11 mouse cellular contexts compared by ENCODE assay signal in the genomic region with DNA sequence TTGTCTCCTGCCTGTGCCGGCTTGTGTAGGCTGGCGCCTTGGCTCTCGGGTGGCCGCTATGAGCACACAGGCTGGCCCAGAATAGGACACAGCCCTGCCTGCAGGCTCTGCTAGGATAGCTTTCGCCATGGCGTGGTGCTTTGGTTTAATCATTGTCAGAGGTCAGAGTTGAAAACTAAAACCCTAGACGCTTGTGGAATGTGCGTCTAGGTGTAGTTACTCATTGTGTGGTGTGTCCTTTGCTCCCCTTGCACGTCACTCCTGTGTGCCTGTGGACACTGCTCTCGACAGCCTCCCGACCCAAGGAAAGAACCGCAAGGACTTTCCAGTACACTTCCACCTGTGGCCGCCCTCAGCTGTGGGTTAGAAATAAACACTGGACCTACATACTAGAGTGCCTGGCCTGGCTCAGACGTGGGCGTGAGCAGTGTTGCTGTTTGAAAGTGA. TPM values are rescaled to one million over a fixed set of nuclear protein-coding genes. Genes with fewer than 3 reads are reported as not detected.
A peak's percentile ranks its signal among the peaks of the same experiment; 100 is the strongest.
DNase-seq lines count a peak whose midpoint lies in the region; ATAC-seq and TF ChIP-seq lines count a peak whose summit lies in the region.
"Had no signal": no experiment of that assay in that cellular context is flagged by ENCODE, and none has a peak within 500 bp of the region (broad histone marks: within the 10 kb centered on the region; RNA-seq: fewer than 3 reads in every experiment).

No protein-coding gene starts in this region.

- H3K27ac ChIP-seq in heart, embryonic 13.5 days (replicated peaks) = peak overlapping the region; percentile 68
- peak overlapping the region; percentile 60 for H3K27ac ChIP-seq in lung, postnatal 0 days (ENCODE audit: low read length)
- H3K27ac ChIP-seq in hindbrain, embryonic 10.5 days = no peak overlapping the region
- H3K27ac ChIP-seq: hindbrain, embryonic 13.5 days; midbrain, embryonic 12.5 days had no signal

- TF ChIP-seq CTCF in lung, postnatal 0 days (IDR thresholded peaks at IDR 0.05) = peak; percentile 8; the same call in 1 of the 2 replicates

- peak; percentile 58; the same call in 1 of the 2 replicates for ATAC-seq in frontal cortex, adult (ENCODE audit: low TSS enrichment)
- ATAC-seq in heart, embryonic 13.5 days (ENCODE audit: extremely low read depth, insufficient number of reproducible peaks, low FRiP score, low TSS enrichment) = no peak
- peak; percentile 90 for ATAC-seq in lung, postnatal 0 days
- no peak for ATAC-seq in megakaryocyte-erythroid progenitor cell, adult 5-6 weeks (replicated peaks; ENCODE audit: low FRiP score, low TSS enrichment, poor library complexity, severe bottlenecking)

- WGBS in heart, embryonic 13.5 days = 57% methylated on average over 15 of the region's 15 CpGs
- 63% methylated on average over 15 of the region's 15 CpGs for WGBS in lung, postnatal 0 days
- 85% methylated on average over 15 of the region's 15 CpGs for WGBS in hindbrain, embryonic 10.5 days

- no peak overlapping the region for H3K9ac ChIP-seq in heart, embryonic 13.5 days
- no peak overlapping the region for H3K9ac ChIP-seq in lung, postnatal 0 days (replicated peaks; ENCODE audit: low read depth)
- H3K9ac ChIP-seq: hindbrain, embryonic 13.5 days; midbrain, embryonic 12.5 days had no signal

- no peaks in the 10 kb centered on the region for H3K27me3 ChIP-seq in heart, embryonic 13.5 days (replicated peaks)
- H3K27me3 ChIP-seq in lung, postnatal 0 days (replicated peaks; ENCODE audit: insufficient read depth, low read length) = no peaks in the 10 kb centered on the region
- no peaks in the 10 kb centered on the region for H3K27me3 ChIP-seq in hindbrain, embryonic 10.5 days (ENCODE audit: insufficient read depth, poor library complexity, severe bottlenecking)
- H3K27me3 ChIP-seq: hindbrain, embryonic 13.5 days; midbrain, embryonic 12.5 days had no signal

- H3K9me3 ChIP-seq in heart, embryonic 13.5 days = 0 out of 2 replicates have a peak, but pooled peaks cover 4% of the 10 kb centered on the region
- H3K9me3 ChIP-seq in lung, postnatal 0 days (ENCODE audit: low read length) = no peaks in the 10 kb centered on the region
- H3K9me3 ChIP-seq in hindbrain, embryonic 10.5 days = no peaks in the 10 kb centered on the region

- DNase-seq in frontal cortex, postnatal 14 days (ENCODE audit: low spot score in 2 of 2) = no peak
- peak; percentile 75 for DNase-seq in kidney, postnatal 10 days
- DNase-seq in lung, postnatal 0 days (ENCODE audit: low spot score) = peak; percentile 83
- DNase-seq in hindbrain, embryonic 10.5 days (ENCODE audit: low spot score) = no peak
- DNase-seq in c-Kit-positive CD71-positive TER-119-positive erythroid progenitor cells, embryonic 14.5 days (ENCODE audit: low spot score) = no peak
- DNase-seq: B cell, adult 2 months had no signal

- peak overlapping the region; percentile 12; the same call in 1 of the 2 replicates for H3K4me2 ChIP-seq in heart, embryonic 13.5 days
- H3K4me2 ChIP-seq in lung, postnatal 0 days (replicated peaks; ENCODE audit: low read depth, low read length) = no peak overlapping the region
- H3K4me2 ChIP-seq: hindbrain, embryonic 13.5 days; midbrain, embryonic 12.5 days had no signal

- no peak overlapping the region for H3K4me3 ChIP-seq in heart, embryonic 13.5 days
- H3K4me3 ChIP-seq in lung, postnatal 0 days (ENCODE audit: low read depth, low read length) = no peak overlapping the region
- no peak overlapping the region for H3K4me3 ChIP-seq in hindbrain, embryonic 10.5 days
- H3K4me3 ChIP-seq: hindbrain, embryonic 13.5 days; midbrain, embryonic 12.5 days had no signal

- peaks cover 44% of the 10 kb centered on the region for H3K4me1 ChIP-seq in heart, embryonic 13.5 days
- peaks cover 11% of the 10 kb centered on the region; the same call in 1 of the 2 replicates for H3K4me1 ChIP-seq in lung, postnatal 0 days (ENCODE audit: insufficient read depth, low read depth, low read length)
- no peaks in the 10 kb centered on the region for H3K4me1 ChIP-seq in hindbrain, embryonic 10.5 days (replicated peaks)
- H3K4me1 ChIP-seq: midbrain, embryonic 12.5 days had no signal

- TF ChIP-seq EP300 in lung, postnatal 0 days (IDR thresholded peaks at IDR 0.05) = peak; percentile 66

- H3K36me3 ChIP-seq in heart, embryonic 13.5 days = peaks cover 29% of the 10 kb centered on the region
- H3K36me3 ChIP-seq in lung, postnatal 0 days (ENCODE audit: insufficient read depth, low read length) = peaks cover 6% of the 10 kb centered on the region; the same call in 1 of the 2 replicates
- peaks cover 60% of the 10 kb centered on the region for H3K36me3 ChIP-seq in hindbrain, embryonic 10.5 days

RNA-seq across cellular contexts. Expression of a gene that starts 53.9 kb away (rescaled TPM):
- polyA plus RNA-seq in heart, embryonic 13.5 days (2015; fragmentation: Nextera tagmentation; extraction: Ambion mirVana) = 12.5 and 12.8 TPM in 2 replicates
- 15.4 and 17.6 TPM in 2 replicates for polyA plus RNA-seq in lung, postnatal 0 days (2015; fragmentation: Nextera tagmentation; extraction: Ambion mirVana)
- polyA plus RNA-seq in hindbrain, embryonic 10.5 days (2016; fragmentation: Nextera tagmentation; extraction: Ambion mirVana) = 13.1 and 14.9 TPM in 2 replicates
- 15.5 and 19.5 TPM in 2 replicates for total RNA-seq in megakaryocyte-erythroid progenitor cell, adult 5-6 weeks (2014; fragmentation: Nextera tagmentation)
- 18.3 and 20.2 TPM in 2 replicates for total RNA-seq in megakaryocyte-erythroid progenitor cell, adult 5-6 weeks (2017)

RNA-seq across cellular contexts. Expression of a gene that starts 53.9 kb away (rescaled TPM):
- 11.2 and 12.1 TPM in 2 replicates for polyA plus RNA-seq in heart, embryonic 13.5 days (2015; fragmentation: Nextera tagmentation; extraction: Ambion mirVana)
- 14.7 and 16.7 TPM in 2 replicates for polyA plus RNA-seq in lung, postnatal 0 days (2015; fragmentation: Nextera tagmentation; extraction: Ambion mirVana)
- 13.8 and 17.8 TPM in 2 replicates for polyA plus RNA-seq in hindbrain, embryonic 10.5 days (2016; fragmentation: Nextera tagmentation; extraction: Ambion mirVana)
- total RNA-seq in megakaryocyte-erythroid progenitor cell, adult 5-6 weeks (2014; fragmentation: Nextera tagmentation) = 27.8 and 52.0 TPM in 2 replicates
- total RNA-seq in megakaryocyte-erythroid progenitor cell, adult 5-6 weeks (2017) = 19.5 and 32.9 TPM in 2 replicates

Comparison
In these comparisons a context has a peak if more than half of its experiments do, and no peak if none do; other contexts are left out.
1. ATAC-seq: peak in frontal cortex, adult (single experiment) and lung, postnatal 0 days (single experiment); none in heart, embryonic 13.5 days (single experiment) and megakaryocyte-erythroid progenitor cell, adult 5-6 weeks (single experiment).
2. DNase-seq: peak in kidney, postnatal 10 days (single experiment) and lung, postnatal 0 days (single experiment); none in frontal cortex, postnatal 14 days (0 of 2), hindbrain, embryonic 10.5 days (single experiment) and c-Kit-positive CD71-positive TER-119-positive erythroid progenitor cells, embryonic 14.5 days (single experiment).